Mouse (Mus musculus): Measurements from ENCODE around the gene Usp35.

- TF ChIP-seq CTCF (IDR thresholded peaks at IDR 0.05; ENCODE audit: control insufficient read depth, insufficient read depth, low read length) (no peak), POLR2A (IDR thresholded peaks at IDR 0.05; ENCODE audit: borderline replicate concordance, control insufficient read depth, low read depth, low read length) (no peak)
Observed at GRCm38 (mm10) chr7:97305206-97305605, 26.6 kb downstream of the Usp35 start.
